Mouse (Mus musculus): ENCODE results near the gene Sstr5.

DNA sequence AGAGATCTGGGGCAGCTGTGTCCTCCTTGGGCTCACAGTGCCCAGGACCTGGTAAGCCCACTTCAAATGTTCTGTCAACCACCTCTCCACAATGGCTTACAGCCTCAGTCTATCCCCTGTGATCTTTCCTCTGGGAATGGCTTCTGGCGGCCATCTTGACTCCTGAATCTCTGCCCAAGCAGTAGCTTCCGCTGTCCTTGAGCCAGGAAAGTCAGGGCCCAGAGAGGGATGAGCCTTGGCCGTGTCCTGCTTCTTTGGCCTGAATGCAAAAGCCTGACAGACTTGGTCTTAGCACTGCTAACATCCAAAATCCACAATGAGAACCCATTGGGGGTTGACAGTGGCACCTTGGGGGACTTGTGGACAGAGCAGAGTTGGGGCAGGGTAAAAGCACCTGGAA lies 14.8 kb upstream of the Sstr5 start:
- TF ChIP-seq POLR2A (IDR thresholded peaks at IDR 0.05; ENCODE audit: control insufficient read depth in 1 of 2, insufficient read depth in 1 of 2, low read depth in 1 of 2, low read length in 2 of 2, poor library complexity in 1 of 2) (no peak), HCFC1 (IDR thresholded peaks at IDR 0.05; ENCODE audit: low read depth, low read length) (no peak), EP300 (IDR thresholded peaks at IDR 0.05; ENCODE audit: low read depth in 1 of 2, low read length in 2 of 2) (no peak), CTCF (IDR thresholded peaks at IDR 0.05 in 2 of 3, conservative IDR thresholded peaks at IDR 0.05 in 1 of 3; ENCODE audit: control insufficient read depth in 1 of 3, insufficient read depth in 1 of 3, low read depth in 2 of 3, low read length in 3 of 3, poor library complexity in 1 of 3, severe bottlenecking in 1 of 3) (no peak), ELF1 (IDR thresholded peaks at IDR 0.05; ENCODE audit: low read depth, low read length) (no peak), MXI1 (IDR thresholded peaks at IDR 0.05; ENCODE audit: low read depth, low read length) (no peak)
